Mouse (Mus musculus) embryonic facial prominence, embryonic 11.5 days (tissue): ENCODE measurements around the gene Akap2. TPM values are rescaled to one million over a fixed set of nuclear protein-coding genes. Genes with fewer than 3 reads are reported as not detected.

Experiments
- ATAC-seq: fragments of 200-750 bp; cut with Nextera tagmentation; replicated peaks from 2 replicates; pipeline ENCODE4 v1.8.0; 2017; ENCODE audit warnings: low read depth; ENCODE audit not compliant: insufficient number of reproducible peaks, low FRiP score, low TSS enrichment
- DNase-seq: peaks from one replicate; pipeline ENCODE4 v3.0.0-alpha.2; 2015; ENCODE audit warnings: low spot score
- H3K27ac ChIP-seq: fragments of 300-500 bp; sonication (generic); replicated peaks from 2 replicates; pipeline ENCODE4 v1.5.1; 2014; ENCODE audit warnings: mild to moderate bottlenecking, low read depth, low read length, control low read depth
- H3K27me3 ChIP-seq: fragments of 300-500 bp; sonication (generic); 2 replicates; pipeline ENCODE4 v1.6.1; 2014; ENCODE audit warnings: mild to moderate bottlenecking, low read length, moderate library complexity, mixed read lengths; ENCODE audit not compliant: control insufficient read depth, insufficient read depth
- H3K36me3 ChIP-seq: fragments of 300-500 bp; sonication (generic); replicated peaks from 2 replicates; pipeline ENCODE4 v1.6.1; 2014; ENCODE audit warnings: low read depth, mild to moderate bottlenecking, low read length, moderate library complexity, mixed read lengths; ENCODE audit not compliant: control insufficient read depth, insufficient read depth
- H3K4me1 ChIP-seq: fragments of 300-500 bp; sonication (generic); 2 replicates; pipeline ENCODE4 v1.6.1; 2014; ENCODE audit warnings: low read length, mixed read lengths; ENCODE audit not compliant: control insufficient read depth, insufficient read depth
- H3K4me2 ChIP-seq: fragments of 300-500 bp; sonication (generic); 2 replicates; pipeline ENCODE4 v1.6.1; 2014; ENCODE audit warnings: low read depth, mild to moderate bottlenecking, control low read depth, low read length, moderate library complexity
- H3K4me3 ChIP-seq: fragments of 300-500 bp; sonication (generic); 2 replicates; pipeline ENCODE4 v1.5.1; 2014; ENCODE audit warnings: low read depth, low read length, control low read depth
- H3K9ac ChIP-seq: fragments of 300-500 bp; sonication (generic); replicated peaks from 2 replicates; pipeline ENCODE4 v1.6.1; 2014; ENCODE audit warnings: mild to moderate bottlenecking, control low read depth, low read length
- H3K9me3 ChIP-seq: fragments of 300-500 bp; sonication (generic); replicated peaks from 2 replicates; pipeline ENCODE4 v1.6.1; 2016; ENCODE audit warnings: mild to moderate bottlenecking, low read length, inconsistent platforms, mixed read lengths; ENCODE audit not compliant: control insufficient read depth
- WGBS: fragments of 180-500 bp; shearing (Covaris S2); extraction: QIAGEN DNeasy Blood & Tissue Kit; methylation state at CpG from one replicate; pipeline ENCODE4 v1.1.7; 2014; 5-methylcytosine and 5-hydroxymethylcytosine counted together
- polyA plus RNA-seq: library from polyadenylated mRNA; unstranded; fragments of >200 nt; fragmentation: Nextera tagmentation; extraction: Ambion mirVana; gene quantifications from 2 replicates; pipeline ENCODE4 v1.2.1, GENCODE M21; 2014

Akap2 gene
- polyA plus RNA-seq, 1 experiment from 2014 or later: 24.0 TPM

- no peak for DNase-seq
- no peak for ATAC-seq
- Histone ChIP-seq H3K36me3 (peaks cover 25% of the 10 kb centered on the region), H3K4me3 (no peak overlapping the region), H3K9me3 (no peaks in the 10 kb centered on the region), H3K27me3 (no peaks in the 10 kb centered on the region), H3K4me2 (no peak overlapping the region), H3K27ac (no peak overlapping the region), H3K4me1 (no peaks in the 10 kb centered on the region), H3K9ac (no peak overlapping the region)
- WGBS: 94% methylated on average over 10 of the region's 10 CpGs
Observed at GRCm38 (mm10) chr4:57856673-57857072, 139.2 kb downstream of the Akap2 start.

GRCm38 (mm10) chr4:57860204-57860611 lies 142.8 kb downstream of the Akap2 start:
- no peak overlapping the region for H3K4me3 ChIP-seq
- no peak overlapping the region for H3K27ac ChIP-seq
- no peaks in the 10 kb centered on the region for H3K4me1 ChIP-seq
- H3K27me3 ChIP-seq: no peaks in the 10 kb centered on the region
- no peak overlapping the region for H3K9ac ChIP-seq
- DNase-seq: no peak
- no peak for ATAC-seq
- no peak overlapping the region for H3K4me2 ChIP-seq
- H3K36me3 ChIP-seq: peaks cover 20% of the 10 kb centered on the region
- WGBS: 84% methylated on average over 6 of the region's 6 CpGs
- no peaks in the 10 kb centered on the region for H3K9me3 ChIP-seq

DNA sequence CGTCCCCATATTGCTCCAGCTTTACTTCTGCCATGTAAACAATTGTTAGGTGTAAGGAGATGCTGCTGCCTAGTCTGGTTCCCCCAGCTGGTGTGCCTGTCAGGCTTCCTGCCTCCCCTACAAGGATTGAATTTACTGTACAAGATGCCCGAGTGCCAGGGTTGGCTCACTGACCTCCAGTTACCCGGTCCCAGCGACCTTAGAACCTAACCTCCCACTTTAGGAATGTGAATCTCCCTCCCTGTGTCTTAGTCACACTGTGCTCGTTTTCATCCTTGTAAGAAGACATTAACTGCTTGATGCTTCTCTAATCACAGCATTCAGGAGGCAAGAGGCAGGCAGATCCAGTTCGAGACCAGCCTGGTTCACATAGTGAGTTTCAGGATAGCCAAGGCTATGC lies 143.7 kb downstream of the Akap2 start:
- Histone ChIP-seq H3K27ac (no peak overlapping the region), H3K9me3 (no peaks in the 10 kb centered on the region), H3K4me3 (no peak overlapping the region), H3K4me1 (no peaks in the 10 kb centered on the region), H3K27me3 (no peaks in the 10 kb centered on the region), H3K9ac (no peak overlapping the region), H3K36me3 (peaks cover 11% of the 10 kb centered on the region), H3K4me2 (no peak overlapping the region)
- no peak for DNase-seq
- WGBS: 65% methylated on average over 6 of the region's 6 CpGs
- no peak for ATAC-seq

GRCm38 (mm10) chr4:57861856-57862255 lies 144.4 kb downstream of the Akap2 start:
- H3K4me3 ChIP-seq: no peak overlapping the region
- no peak overlapping the region for H3K9ac ChIP-seq
- ATAC-seq (no peak), DNase-seq (no peak)
- no peaks in the 10 kb centered on the region for H3K9me3 ChIP-seq
- no peak overlapping the region for H3K4me2 ChIP-seq
- H3K4me1 ChIP-seq: no peaks in the 10 kb centered on the region
- H3K27ac ChIP-seq: no peak overlapping the region
- no peaks in the 10 kb centered on the region for H3K27me3 ChIP-seq
- 85% methylated on average over 8 of the region's 8 CpGs for WGBS
- peaks cover 5% of the 10 kb centered on the region for H3K36me3 ChIP-seq

GRCm38 (mm10) chr4:57862269-57862986 lies 145.0 kb downstream of the Akap2 start:
- H3K36me3 ChIP-seq: no peaks in the 10 kb centered on the region
- no peak for DNase-seq
- H3K27ac ChIP-seq: no peak overlapping the region
- H3K4me3 ChIP-seq: no peak overlapping the region
- no peaks in the 10 kb centered on the region for H3K4me1 ChIP-seq
- no peak overlapping the region for H3K4me2 ChIP-seq
- H3K9me3 ChIP-seq: no peaks in the 10 kb centered on the region
- WGBS: 83% methylated on average over 9 of the region's 9 CpGs
- ATAC-seq: no peak
- H3K9ac ChIP-seq: no peak overlapping the region
- no peaks in the 10 kb centered on the region for H3K27me3 ChIP-seq

DNA sequence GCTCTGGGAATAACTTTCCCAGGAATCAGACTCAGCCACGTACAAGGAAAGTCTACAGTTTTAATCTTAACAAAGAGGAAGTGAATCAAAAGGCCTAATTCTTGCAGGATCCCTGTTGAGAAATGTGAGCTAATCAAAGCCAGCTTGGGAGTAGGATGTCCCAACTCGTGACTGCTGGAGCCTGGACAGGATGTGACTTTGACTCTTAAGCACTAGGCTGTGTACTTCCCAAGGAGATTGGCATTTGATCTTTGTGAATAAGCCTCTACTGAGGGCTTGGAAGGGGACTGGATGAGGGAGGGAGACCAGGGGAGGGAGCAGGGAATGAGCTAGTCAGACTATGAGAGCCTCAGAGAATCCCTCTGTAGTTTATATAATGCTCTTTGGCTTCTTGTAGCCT lies 148.6 kb downstream of the Akap2 start:
- ATAC-seq (no peak), DNase-seq (peak; percentile 59)
- Histone ChIP-seq H3K27me3 (no peaks in the 10 kb centered on the region), H3K36me3 (no peaks in the 10 kb centered on the region; the same call in 1 of the 2 replicates), H3K27ac (no peak overlapping the region), H3K9ac (no peak overlapping the region), H3K9me3 (no peaks in the 10 kb centered on the region), H3K4me1 (no peaks in the 10 kb centered on the region), H3K4me3 (no peak overlapping the region), H3K4me2 (no peak overlapping the region)
- WGBS: 13% methylated on average over 2 of the region's 2 CpGs

DNA sequence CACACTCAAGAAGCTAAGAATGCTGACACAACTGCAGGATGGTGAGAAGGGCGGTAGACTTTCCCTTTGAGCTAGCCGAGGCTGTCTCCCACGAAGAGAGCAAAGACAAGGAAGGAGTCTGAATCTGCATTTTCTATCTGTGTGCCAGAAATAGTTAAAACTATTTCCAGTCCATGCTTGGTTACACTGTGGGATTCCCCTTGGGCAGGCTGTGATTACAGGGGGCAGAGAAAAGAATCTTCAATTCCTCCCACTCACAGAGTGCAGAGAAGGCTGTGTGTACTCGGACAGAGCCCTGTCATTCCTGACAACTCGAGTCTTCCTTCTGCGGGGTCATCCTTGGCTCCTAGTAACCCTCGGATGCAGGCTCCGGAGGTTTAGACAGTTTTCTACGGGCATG lies 149.5 kb downstream of the Akap2 start:
- no peak for ATAC-seq
- H3K4me1 ChIP-seq: no peaks in the 10 kb centered on the region
- 57% methylated on average over 9 of the region's 9 CpGs for WGBS
- H3K4me3 ChIP-seq: no peak overlapping the region
- H3K9ac ChIP-seq: 0 out of 2 replicates have a peak overlapping the region, but pooled peaks have one; percentile 7
- no peak overlapping the region for H3K27ac ChIP-seq
- H3K9me3 ChIP-seq: no peaks in the 10 kb centered on the region
- no peak for DNase-seq
- H3K27me3 ChIP-seq: no peaks in the 10 kb centered on the region
- no peak overlapping the region for H3K4me2 ChIP-seq
- no peaks in the 10 kb centered on the region; the same call in 1 of the 2 replicates for H3K36me3 ChIP-seq

- Histone ChIP-seq H3K27ac (no peak overlapping the region), H3K27me3 (no peaks in the 10 kb centered on the region), H3K36me3 (no peaks in the 10 kb centered on the region; the same call in 1 of the 2 replicates), H3K9ac (no peak overlapping the region), H3K4me3 (no peak overlapping the region), H3K4me2 (no peak overlapping the region), H3K4me1 (no peaks in the 10 kb centered on the region), H3K9me3 (no peaks in the 10 kb centered on the region)
- 43% methylated on average over 10 of the region's 10 CpGs for WGBS
- DNase-seq (no peak), ATAC-seq (no peak)
Observed at GRCm38 (mm10) chr4:57867454-57867853, 150.0 kb downstream of the Akap2 start.
